Mouse (Mus musculus) embryo, embryonic 10 days (tissue): Measurements from ENCODE around the gene Olfr519.

Experiments
- DNase-seq: peaks from one replicate; pipeline ENCODE4 v3.0.0-alpha.2; 2015; ENCODE audit warnings: low spot score

Gene Olfr519

GRCm38 (mm10) chr7:108894320-108894719 lies at the start of gene Olfr519:
TSS of gene Olfr519 (minus strand) at chr7:108894420.
- DNase-seq = no peak

GRCm38 (mm10) chr7:108944002-108944401 lies 49.8 kb upstream of the Olfr519 start:
- peak; percentile 70 for DNase-seq

- no peak for DNase-seq
Observed at GRCm38 (mm10) chr7:108941466-108941865, 47.2 kb upstream of the Olfr519 start.

- no peak for DNase-seq
Observed at GRCm38 (mm10) chr7:108936591-108936990, 42.4 kb upstream of the Olfr519 start.

- DNase-seq = no peak
Observed at GRCm38 (mm10) chr7:108935411-108935810, 41.2 kb upstream of the Olfr519 start.

GRCm38 (mm10) chr7:108934836-108935235 lies 40.6 kb upstream of the Olfr519 start:
- DNase-seq = no peak

- DNase-seq = peak; percentile 98
Observed at GRCm38 (mm10) chr7:108933794-108934731, 39.8 kb upstream of the Olfr519 start, which contains the start of gene Eif3f. TSS of gene Eif3f (plus strand) at chr7:108934417.

GRCm38 (mm10) chr7:108929726-108930393 lies 35.6 kb upstream of the Olfr519 start, which contains the start of gene Nlrp10:
TSS of gene Nlrp10 (minus strand) at chr7:108930178.
- DNase-seq = no peak

- DNase-seq = peak; percentile 2
Observed at GRCm38 (mm10) chr7:108928280-108929188, 34.3 kb upstream of the Olfr519 start.

- no peak for DNase-seq
Observed at GRCm38 (mm10) chr7:108927043-108927442, 32.8 kb upstream of the Olfr519 start.

- DNase-seq = no peak
Observed at GRCm38 (mm10) chr7:108903969-108904368, 9.7 kb upstream of the Olfr519 start.

- DNase-seq = no peak
Observed at GRCm38 (mm10) chr7:108884906-108885305, 9.3 kb downstream of the Olfr519 start, which contains the start of gene Olfr518. TSS of gene Olfr518 (minus strand) at chr7:108885006.

- DNase-seq = no peak
Observed at GRCm38 (mm10) chr7:108872279-108872678, 21.9 kb downstream of the Olfr519 start, which contains the start of gene Olfr517. TSS of gene Olfr517 (minus strand) at chr7:108872379.

GRCm38 (mm10) chr7:108850429-108850828 lies 43.8 kb downstream of the Olfr519 start, which contains the start of gene Olfr516:
TSS of gene Olfr516 (minus strand) at chr7:108850529.
- DNase-seq = no peak
